In genomic region chr7:135484341-135484740, GRCm38 (mm10) we compare ENCODE assay signal across 44 mouse cellular contexts. TPM values are rescaled to one million over a fixed set of nuclear protein-coding genes. Genes with fewer than 3 reads are reported as not detected.
"Had no signal": no experiment of that assay in that cellular context is flagged by ENCODE, and none has a peak within 500 bp of the region (broad histone marks: within the 10 kb centered on the region; RNA-seq: fewer than 3 reads in every experiment).

No protein-coding gene starts in this region.

- ATAC-seq: liver, embryonic 12.5 days; liver, postnatal 0 days; lung, postnatal 0 days; midbrain, embryonic 15.5 days; midbrain, embryonic 16.5 days had no signal

- H3K9ac ChIP-seq: limb, embryonic 12.5 days; limb, embryonic 13.5 days; limb, embryonic 15.5 days; liver, embryonic 12.5 days; liver, embryonic 13.5 days; liver, embryonic 14.5 days; liver, embryonic 15.5 days; liver, postnatal 0 days; lung, embryonic 14.5 days; lung, embryonic 15.5 days; midbrain, embryonic 12.5 days; midbrain, embryonic 13.5 days; midbrain, embryonic 15.5 days; neural tube, embryonic 12.5 days; neural tube, embryonic 13.5 days had no signal

- H3K4me1 ChIP-seq: liver, embryonic 12.5 days; liver, embryonic 13.5 days; liver, embryonic 15.5 days had no signal

- H3K4me2 ChIP-seq: limb, embryonic 12.5 days; limb, embryonic 13.5 days; limb, embryonic 15.5 days; liver, embryonic 11.5 days; liver, embryonic 12.5 days; liver, embryonic 13.5 days; liver, embryonic 15.5 days; lung, embryonic 14.5 days; lung, embryonic 15.5 days; midbrain, embryonic 12.5 days; midbrain, embryonic 15.5 days; neural tube, embryonic 12.5 days; neural tube, embryonic 13.5 days had no signal

- H3K27me3 ChIP-seq: liver, embryonic 15.5 days; lung, embryonic 15.5 days had no signal

- H3K27ac ChIP-seq: limb, embryonic 10.5 days; limb, embryonic 12.5 days; limb, embryonic 13.5 days; limb, embryonic 15.5 days; liver, embryonic 12.5 days; liver, embryonic 13.5 days; liver, embryonic 14.5 days; liver, embryonic 15.5 days; lung, embryonic 15.5 days; macrophage; midbrain, embryonic 10.5 days; midbrain, embryonic 12.5 days; midbrain, embryonic 13.5 days; midbrain, embryonic 15.5 days; neural tube, embryonic 12.5 days; neural tube, embryonic 13.5 days had no signal

- H3K4me3 ChIP-seq: limb, embryonic 10.5 days; limb, embryonic 12.5 days; limb, embryonic 13.5 days; limb, embryonic 15.5 days; liver, embryonic 12.5 days; liver, embryonic 13.5 days; liver, embryonic 15.5 days; lung, embryonic 15.5 days; megakaryocyte, embryonic 14.5 days; midbrain, embryonic 10.5 days; midbrain, embryonic 12.5 days; midbrain, embryonic 13.5 days; midbrain, embryonic 15.5 days; myocyte; neural tube, embryonic 12.5 days; neural tube, embryonic 13.5 days had no signal

- H3K36me3 ChIP-seq: limb, embryonic 10.5 days; limb, embryonic 12.5 days; limb, embryonic 13.5 days; limb, embryonic 15.5 days; liver, embryonic 12.5 days; liver, embryonic 13.5 days; liver, embryonic 15.5 days; lung, embryonic 15.5 days; midbrain, embryonic 10.5 days; midbrain, embryonic 12.5 days; midbrain, embryonic 13.5 days; midbrain, embryonic 15.5 days; neural tube, embryonic 12.5 days; neural tube, embryonic 13.5 days had no signal

- H3K9me3 ChIP-seq: limb, embryonic 10.5 days; limb, embryonic 12.5 days; limb, embryonic 13.5 days; limb, embryonic 15.5 days; liver, embryonic 12.5 days; liver, embryonic 13.5 days; liver, embryonic 15.5 days; lung, embryonic 15.5 days; midbrain, embryonic 10.5 days; midbrain, embryonic 12.5 days; midbrain, embryonic 13.5 days; midbrain, embryonic 15.5 days; neural tube, embryonic 12.5 days; neural tube, embryonic 13.5 days had no signal

- DNase-seq: liver; liver, embryonic 13.5 days; liver, postnatal 0 days; lung, adult 18-20 months; lung, adult 2 months; lung, postnatal 10 days; lung, postnatal 14 days; lung, postnatal 36 days; lung, postnatal 4 days had no signal

RNA-seq across cellular contexts. Expression of gene Clrn3, which starts 44.1 kb away (rescaled TPM):
- total RNA-seq: left cerebral cortex, postnatal 10 days; left cerebral cortex, postnatal 14 days; left cerebral cortex, postnatal 25 days; left cerebral cortex, postnatal 36 days; left cerebral cortex, postnatal 4 days; liver, adult 2 months; megakaryocyte progenitor cell, adult 5-6 weeks; megakaryocyte, adult 5-6 weeks; megakaryocyte-erythroid progenitor cell, adult 5-6 weeks; monocyte, adult 5-6 weeks had no signal
- polyA plus RNA-seq: limb, embryonic 10.5 days; limb, embryonic 11.5 days; limb, embryonic 12.5 days; limb, embryonic 13.5 days; limb, embryonic 15.5 days; liver, embryonic 12.5 days; liver, embryonic 13.5 days; liver, embryonic 14.5 days; liver, postnatal 0 days; lung, adult 2 months; lung, embryonic 14.5 days; lung, embryonic 16.5 days; lung, postnatal 0 days; macrophage; midbrain, embryonic 10.5 days; midbrain, embryonic 12.5 days; midbrain, embryonic 13.5 days; midbrain, embryonic 14.5 days; midbrain, embryonic 15.5 days; midbrain, embryonic 16.5 days; myocyte; neural tube, embryonic 11.5 days; neural tube, embryonic 12.5 days; neural tube, embryonic 13.5 days had no signal
